Mouse (Mus musculus): Measurements from ENCODE around the gene Krtap7-1.

Krtap7-1 gene

DNA sequence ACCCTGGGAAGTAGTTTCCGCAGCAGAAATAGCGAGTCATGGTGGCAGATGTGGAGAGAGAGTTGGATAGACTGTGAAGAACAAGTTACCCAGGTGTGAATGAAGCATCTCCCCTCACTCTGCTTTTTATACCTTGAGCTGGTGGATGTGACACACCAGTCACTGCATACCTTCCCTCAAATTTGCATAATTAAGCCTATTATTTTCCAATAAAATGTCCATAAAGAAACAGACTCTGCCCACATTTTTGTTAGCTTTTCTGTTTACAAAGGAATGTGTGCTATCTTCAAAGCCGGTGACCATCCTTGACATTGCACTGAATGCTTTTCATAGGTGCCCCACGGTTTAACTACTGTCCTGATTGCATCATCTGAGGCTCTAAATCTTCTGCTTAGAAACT is at the start of gene Krtap7-1:
TSS of gene Krtap7-1 (minus strand) at position 101 of the 400 bp plus-strand sequence.
- DNase-seq = no peak

DNA sequence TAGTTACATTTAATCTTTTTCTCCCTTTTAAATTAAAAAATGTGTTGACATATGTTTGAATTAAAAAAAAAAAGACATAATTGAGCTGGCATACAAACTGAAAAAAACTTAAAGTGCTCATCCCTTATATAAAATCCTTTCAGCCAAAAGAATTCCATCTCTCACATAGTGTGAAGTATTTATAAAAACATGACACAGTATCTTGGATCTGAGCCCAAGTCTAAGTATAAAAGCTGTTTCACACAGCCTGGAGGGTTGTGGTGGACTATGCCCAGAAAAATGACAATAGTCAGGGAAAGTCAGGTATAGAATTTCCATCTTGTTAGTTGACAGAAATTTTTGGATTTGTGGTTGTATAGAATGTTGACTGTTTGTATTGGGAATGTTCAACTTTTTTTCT is 42.2 kb upstream of the Krtap7-1 start:
- DNase-seq = no peak

DNA sequence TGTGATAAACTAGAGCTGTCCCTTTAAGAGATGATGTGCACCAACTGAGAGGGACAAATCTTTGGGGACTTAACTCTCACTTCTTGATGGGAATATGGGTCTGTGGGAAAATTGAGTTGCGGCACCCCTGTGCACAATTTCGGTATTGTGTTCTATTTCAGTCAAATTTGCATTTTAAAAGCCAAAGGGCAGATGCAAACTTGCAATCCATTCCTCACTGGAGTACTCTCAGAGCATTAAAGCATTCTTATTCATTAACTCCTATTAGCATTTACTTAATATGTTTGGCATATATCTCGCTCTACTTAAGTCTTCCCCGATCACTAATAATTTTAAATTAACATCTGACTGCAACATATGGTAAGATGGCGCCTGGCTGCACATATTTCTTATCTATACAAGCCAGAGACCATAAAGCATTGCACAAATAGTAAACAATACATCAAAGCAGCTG is 29.9 kb upstream of the Krtap7-1 start:
- DNase-seq = no peak

DNA sequence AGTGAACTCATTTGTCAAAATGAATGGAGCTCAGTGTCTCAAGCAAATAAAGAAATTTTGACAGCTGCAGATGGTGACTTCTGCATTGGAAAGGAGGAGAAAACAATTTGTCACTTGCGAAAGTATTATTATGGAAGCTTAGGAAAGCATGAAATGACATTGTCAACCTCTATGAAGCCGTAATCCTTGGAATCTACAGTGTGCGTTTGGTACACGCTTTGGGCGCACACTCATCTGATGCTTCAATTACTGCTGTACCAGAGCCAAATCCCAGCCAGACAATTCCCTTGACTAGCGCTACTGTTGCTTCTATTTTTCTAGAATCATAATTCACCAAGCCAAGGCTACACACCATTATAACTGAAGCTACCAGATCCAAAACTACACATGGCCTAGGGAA is 29.2 kb upstream of the Krtap7-1 start:
- DNase-seq = no peak

DNA sequence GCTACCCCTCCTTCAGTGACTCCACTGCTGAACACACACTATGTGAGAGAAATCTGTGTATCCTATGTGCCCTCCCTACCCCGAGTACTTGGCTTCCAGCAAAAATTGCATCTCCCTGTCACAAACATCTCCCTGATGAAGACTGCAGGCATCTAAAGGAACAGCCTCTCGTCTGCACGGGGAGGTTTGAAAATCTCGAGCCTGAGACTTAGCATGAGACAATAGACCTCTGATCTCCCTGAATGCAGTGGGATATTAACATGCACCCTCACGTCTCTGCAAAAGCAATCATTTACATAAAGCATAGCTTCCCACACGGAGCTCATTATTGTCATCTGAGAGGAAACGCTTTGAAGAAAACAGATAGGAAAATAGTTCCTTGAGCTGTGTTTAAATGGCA is 22.4 kb upstream of the Krtap7-1 start:
- no peak for DNase-seq

DNA sequence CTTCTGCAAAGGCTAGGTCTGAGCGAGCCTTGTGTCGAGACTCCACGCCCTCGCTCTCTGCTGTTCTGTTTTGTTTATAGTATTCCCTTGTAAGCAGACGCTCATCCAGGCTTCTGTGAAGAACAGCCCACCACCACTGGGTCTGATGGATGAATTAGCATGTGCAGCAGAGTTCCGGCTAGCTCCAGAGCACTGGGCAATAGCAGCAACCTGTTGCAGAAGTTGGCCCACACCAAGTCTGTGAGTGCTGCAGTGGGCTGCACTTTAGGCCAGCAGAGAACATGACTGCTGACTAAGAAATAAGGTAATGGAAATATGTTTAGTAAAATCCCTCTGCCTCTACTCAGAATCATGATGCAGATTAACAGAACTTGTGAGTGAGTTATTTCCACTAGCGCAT is 21.7 kb upstream of the Krtap7-1 start:
- no peak for DNase-seq

DNA sequence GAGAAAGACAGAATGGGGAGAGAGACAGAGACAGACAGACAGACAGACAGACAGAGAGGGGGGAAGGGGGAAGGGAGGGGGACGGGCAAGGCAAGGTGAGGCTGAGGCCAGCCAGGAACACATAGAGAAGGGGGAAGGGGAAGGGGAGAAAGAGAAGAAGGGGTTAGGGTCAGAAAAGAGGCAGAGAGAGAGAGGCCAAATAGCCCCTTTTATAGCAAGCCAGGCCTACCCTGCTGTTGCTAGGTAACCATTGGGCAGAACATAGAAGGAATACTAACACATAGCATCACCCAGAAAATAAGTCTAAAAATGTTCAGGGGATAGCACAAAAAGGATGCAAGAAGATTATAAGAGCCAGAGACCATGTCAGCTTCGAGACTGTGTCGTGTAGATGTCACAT is 20.3 kb upstream of the Krtap7-1 start:
- DNase-seq = no peak

DNA sequence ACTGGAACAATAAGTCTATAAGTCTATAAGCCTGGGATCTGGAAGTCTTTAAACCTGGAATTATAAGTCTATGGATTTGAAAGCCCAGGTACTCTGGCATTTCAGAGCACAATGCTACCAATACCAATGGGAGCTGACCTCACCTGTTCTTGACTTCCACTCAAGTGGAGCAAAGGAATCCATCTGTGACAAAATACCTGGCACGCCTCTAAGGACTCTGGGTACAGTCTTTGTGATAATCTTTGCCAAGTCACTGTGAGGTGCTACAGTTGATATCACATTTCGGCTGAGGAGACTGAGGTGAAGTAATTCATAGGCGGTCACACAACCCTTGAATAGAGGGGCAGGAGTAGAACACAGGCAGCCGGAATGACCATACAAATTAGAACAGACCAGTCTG is 12.9 kb upstream of the Krtap7-1 start:
- no peak for DNase-seq

DNA sequence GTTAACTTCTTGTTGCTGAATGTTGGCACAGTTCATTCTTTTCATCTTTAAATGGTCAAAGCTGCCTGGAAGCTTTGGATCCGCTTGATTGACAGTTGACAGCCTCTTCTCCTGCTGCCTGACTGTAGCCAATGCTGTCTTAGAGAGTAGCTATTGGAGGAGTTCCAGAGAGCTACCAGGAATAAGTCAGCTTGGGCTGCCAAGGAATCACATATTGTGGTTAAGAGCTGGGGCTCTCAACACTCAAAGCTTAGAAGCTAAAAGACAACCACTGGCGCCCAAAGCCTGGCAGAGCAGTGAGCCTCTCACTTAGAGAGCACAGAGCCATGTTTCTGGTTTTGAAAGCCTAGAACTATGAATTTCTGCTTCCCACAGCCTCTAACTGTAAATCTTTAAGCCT is 12.4 kb upstream of the Krtap7-1 start:
- no peak for DNase-seq

DNA sequence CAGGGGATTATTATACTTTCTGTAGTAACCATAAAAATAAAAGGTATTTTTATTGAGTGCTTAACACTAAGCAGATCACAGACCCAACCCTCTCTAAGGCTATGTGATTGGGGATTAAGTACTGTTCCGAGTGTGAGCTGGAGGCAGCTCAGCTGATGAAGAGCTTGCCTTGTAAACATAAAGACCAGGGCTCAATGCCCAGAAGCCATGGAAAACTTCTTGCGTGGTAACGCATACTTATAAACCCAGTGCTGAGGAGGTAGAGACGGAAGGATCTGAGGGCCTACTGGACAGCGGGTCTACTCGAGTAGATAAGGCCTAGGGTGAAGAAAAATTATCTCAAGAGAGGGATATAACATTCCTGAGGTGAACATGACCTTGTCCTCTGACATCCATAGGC is 12.0 kb upstream of the Krtap7-1 start:
- DNase-seq = no peak

DNA sequence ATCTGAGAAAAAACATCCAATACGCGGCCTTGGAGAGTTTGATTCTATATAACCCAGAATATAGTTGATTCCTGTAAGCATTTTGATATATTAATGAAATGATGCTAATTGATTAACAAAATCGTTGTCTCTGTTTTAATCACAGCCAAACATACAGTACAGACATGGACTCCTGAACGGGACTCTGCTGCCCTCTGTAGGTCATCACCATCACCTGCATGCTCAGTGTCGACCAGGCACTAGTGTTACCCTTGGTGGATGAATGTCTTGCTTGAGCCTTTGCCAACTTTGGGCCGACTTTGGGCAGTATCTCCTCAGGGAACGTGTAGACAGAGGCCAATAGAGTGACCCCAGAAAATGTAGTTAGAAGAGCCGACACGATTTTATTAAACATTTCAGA is 9.5 kb upstream of the Krtap7-1 start:
- DNase-seq = peak; percentile 16

DNA sequence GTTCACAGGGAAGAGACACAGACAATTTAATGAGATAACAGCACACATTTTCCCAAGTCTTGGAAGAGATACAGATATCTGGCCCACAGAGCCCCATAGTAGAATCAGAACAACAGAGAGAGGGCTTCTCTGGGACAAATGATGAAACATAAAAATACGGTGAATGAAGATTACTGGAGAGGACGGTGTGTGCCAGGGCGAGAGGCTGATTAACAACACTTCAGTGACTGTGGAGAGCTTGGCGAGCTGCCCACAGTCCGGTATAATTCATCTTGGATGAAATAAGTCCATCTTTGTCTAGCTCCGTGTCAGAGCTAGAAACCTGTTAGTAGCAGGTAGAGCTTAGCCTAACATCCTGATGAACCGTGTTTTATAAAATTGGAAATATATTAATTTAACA is 5.3 kb upstream of the Krtap7-1 start:
- no peak for DNase-seq

DNA sequence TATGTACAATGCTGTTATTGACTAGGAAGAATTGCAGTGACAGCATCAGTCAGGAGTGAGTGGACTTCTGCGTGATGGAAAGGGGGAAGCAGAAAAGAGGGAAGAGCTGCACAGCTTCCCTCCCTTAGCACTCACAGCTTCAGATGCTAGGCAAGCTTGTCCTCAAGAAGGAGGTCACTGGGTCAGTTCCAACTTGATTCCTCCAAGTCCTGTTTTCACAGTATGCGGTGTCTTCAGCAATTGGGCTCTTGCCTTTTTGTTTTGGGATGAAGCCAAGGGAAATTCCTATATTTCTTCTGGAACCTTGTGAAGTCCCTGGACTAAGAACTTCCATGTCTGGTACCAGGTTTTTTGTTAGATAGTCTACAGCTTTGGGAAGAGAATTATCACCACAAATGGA is 4.6 kb downstream of the Krtap7-1 start:
- DNase-seq = no peak

DNA sequence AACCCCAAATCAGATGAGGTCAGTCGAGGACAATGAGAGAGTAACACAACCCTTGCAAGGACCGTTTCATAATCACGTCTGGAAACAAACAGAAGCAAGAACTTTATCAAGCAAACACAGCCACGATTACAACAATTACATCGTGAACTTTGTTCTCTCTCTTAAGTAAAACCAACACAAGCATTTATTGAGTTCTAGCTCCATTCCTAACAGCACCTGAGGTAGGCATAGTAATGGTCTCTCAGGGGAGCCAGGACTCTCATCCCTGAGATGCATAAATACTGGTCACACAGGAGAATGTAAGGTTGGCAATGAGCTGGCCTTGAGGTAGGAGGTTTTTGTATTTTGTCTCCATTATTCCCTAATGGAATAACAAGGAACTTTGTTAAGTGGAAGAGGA is 6.3 kb downstream of the Krtap7-1 start:
- DNase-seq = no peak

DNA sequence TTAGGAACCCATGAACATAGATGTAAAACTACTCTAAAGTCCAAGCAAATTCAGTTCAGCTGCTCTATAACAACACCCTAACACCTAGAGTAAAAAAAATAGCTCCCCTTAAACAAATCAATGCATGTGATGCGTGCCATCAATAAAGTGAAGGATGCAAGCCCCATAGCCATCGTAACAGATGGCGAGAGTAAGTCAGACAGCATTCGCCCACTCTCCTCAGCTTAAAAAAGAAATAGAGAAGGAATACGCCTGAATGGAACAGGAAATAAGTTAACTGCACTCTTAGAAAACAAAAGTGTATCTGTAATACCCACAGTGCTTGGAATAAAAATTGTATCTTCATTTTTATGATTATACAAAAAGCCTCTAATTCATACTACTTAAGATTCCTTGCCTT is 11.1 kb downstream of the Krtap7-1 start:
- no peak for DNase-seq

DNA sequence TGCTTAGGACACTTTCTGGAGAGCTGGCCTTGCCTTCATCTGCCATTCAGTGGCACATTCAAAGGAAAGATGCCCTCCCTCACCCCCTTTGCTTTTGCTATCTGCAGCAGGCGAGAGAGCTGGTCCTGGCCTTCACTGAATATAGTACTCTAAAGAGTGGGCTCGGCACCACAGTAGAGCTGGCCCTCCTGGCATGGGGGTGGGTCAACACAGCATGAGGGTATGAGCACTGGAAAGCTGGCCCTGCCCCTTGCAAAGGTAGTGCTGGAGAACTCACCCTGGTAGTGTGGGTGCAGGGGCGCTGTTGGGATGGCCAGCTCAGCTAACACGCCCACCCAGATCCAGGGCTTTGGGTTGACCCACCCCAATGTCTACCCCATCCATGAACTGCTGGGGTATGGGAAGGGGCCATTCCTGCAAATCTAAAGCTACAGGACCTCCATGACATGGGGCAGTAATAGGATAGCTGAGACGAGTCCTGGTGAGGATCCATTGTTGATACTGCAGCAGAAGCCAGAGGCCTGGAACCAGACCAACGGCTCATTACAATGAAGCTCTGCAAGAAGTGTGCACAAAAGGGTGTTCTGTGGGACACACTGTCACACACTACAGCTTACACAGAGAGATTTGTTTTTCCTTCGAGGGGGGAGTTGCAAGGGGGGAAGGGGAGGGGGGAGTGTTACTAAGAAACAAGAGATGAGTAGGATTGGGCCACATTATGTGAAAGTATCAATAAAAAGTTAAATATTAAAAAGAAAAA is 12.5 kb downstream of the Krtap7-1 start:
- no peak for DNase-seq

DNA sequence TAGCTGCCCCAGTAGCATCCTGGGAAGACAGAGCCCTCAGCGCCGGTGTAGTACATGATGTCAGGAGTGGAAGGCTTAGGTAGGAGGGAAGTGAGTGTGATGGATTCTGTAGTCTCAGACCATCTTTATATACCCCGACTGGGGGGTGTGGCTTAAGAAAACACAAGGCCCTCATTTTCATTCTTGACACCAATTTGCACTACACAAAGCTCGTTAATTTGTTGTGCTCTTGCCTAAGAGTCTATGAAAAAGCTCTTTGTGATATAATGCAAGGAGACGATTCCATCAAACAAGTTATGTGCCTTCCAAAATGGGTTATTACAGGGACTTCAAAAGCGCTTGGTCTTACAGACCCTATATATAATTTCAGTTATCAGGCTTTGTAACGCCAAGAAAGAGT is 20.3 kb downstream of the Krtap7-1 start, which contains the start of gene Krtap8-1:
TSS of gene Krtap8-1 (minus strand) at position 101 of the 400 bp plus-strand sequence.
- no peak for DNase-seq

DNA sequence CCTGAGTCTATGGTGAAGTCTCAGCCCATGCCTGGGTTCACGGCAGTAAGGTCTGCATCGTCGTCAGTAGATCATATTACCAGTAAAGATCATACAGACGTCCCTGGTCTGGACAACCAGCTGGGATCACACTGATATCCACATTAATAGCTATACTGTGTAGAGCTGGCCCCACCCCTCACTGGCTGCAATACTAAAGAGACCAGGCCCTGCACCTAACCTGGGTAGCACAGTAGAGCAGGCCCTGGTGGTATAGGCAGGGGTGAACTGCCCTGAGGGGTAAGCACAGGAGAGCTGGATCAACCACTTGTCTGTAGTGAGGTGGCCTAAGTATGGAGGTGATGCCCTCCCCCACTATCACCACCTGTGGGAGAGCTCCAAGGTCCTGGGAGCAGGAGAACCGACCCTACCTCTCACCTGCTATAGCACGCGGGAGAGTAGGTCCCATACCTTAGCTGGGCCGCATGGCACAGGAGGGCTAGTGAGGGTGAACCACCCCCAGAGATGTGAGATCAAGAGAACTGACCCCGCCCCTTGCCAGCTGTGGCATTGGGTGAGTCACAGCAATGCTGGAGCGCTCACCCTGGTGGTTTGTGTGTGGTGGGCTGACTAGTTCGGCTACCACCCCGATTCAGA is 30.3 kb downstream of the Krtap7-1 start:
- no peak for DNase-seq

DNA sequence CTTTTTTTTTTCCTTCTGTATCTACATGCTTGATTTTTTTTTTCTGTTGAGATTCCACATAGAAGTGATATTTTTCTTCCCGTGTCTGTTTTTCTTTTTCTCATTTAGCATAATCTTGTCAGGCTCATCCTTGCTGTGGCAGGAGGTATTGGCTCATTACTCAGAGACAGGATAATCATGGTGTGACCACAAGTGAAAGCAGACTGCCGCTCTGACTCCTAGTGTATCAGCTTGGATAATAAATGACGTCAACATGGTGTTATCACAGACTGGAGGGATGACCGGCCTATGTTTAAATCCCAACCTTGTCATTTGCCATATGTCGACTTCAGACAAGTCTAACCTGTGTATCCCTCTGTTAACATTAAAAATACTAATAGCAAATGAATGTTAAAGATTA is 46.9 kb downstream of the Krtap7-1 start:
- no peak for DNase-seq
